Mouse (Mus musculus) left cerebral cortex, adult 9 months (tissue): ENCODE data around the gene Copz1.
"Not testable (repeated sequence)": the region's sequence is repeated elsewhere in the genome, so short reads cannot be mapped to it uniquely, and the experiment has no call there.

Experiments
- DNase-seq, 2 experiments: peaks; one replicate each; pipeline ENCODE4 v3.0.0; 2022; ENCODE audit warnings: low spot score in 2 of 2

The Copz1 gene

DNA sequence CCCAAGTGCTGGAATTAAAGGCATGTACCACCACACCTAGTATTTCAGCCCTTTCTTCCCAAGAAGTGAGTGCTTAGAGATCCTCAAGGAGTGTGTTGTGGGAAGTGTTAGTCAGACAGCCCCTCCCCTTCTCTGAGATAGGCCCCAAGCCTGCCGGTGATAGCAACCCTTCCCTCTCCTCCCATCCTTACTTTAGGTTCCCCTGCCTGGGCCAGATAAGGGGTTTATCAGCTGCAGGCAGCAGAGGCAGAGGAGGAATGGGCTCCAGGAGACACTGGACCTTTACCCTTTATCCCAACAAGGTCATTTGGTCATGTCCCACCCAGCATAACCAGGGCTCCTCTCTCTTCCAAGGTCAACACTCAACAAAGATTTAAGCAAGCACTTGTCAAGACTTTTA lies 20.9 kb upstream of the Copz1 start:
- DNase-seq = no peak

DNA sequence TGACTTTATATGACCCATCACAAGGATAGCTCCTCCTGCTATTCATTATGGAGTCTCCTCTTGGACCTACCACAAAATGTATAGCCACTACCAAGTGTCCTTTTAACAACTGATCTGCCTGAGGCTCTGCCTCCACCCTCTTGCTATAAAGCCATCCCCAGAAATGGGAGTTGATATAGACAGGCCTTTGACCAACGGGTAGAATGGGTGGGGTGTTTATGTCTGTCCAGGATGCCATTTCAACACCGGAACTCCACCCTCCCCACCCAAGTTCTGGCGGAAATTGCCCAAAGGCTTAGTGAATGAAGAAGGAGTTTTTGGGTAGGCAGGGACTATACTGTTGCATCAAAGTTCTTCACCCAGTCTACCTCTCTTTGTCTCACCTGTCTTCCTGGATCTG lies 19.9 kb upstream of the Copz1 start:
- no peak for DNase-seq

DNA sequence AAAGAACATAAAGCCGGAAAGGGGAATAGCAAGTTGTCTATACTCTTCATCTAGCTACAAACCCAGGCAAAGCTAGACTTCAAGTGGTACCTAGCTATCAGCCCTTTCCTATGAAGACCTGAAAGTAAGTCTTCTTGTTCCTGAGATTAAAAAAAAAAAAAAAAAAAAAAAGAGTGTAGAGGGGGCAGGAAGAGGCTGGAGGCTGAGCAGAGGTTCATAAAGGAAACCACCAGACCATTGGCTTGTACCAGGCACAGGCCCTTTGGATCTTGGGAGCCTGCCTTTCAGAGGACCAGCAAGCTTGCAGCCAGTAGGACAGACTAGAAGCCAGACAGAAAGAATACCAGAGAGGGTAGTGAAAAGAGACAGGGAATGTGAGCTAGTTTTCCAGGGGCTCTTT lies 19.2 kb upstream of the Copz1 start:
- no peak for DNase-seq

DNA sequence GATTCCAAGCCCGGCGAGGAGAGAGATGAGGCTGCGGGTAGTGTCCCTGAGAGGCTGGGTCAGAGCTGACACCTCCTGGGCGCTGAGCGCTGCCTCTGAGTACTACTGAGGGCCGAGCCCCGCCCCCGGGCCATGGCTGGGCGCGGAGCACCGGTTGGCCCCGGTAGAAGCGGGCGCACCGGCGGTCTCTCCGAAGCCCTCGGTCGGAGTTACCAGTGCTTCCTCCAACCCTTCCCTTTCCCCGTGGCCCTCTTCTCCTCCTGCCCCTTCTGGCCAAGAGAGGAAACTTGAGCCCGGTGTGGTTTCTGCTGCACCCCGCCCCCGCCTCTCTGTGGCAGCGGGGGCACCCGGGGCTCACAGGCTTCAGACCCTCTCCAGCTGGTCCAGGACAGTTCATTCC lies 17.3 kb upstream of the Copz1 start:
- DNase-seq = no peak

DNA sequence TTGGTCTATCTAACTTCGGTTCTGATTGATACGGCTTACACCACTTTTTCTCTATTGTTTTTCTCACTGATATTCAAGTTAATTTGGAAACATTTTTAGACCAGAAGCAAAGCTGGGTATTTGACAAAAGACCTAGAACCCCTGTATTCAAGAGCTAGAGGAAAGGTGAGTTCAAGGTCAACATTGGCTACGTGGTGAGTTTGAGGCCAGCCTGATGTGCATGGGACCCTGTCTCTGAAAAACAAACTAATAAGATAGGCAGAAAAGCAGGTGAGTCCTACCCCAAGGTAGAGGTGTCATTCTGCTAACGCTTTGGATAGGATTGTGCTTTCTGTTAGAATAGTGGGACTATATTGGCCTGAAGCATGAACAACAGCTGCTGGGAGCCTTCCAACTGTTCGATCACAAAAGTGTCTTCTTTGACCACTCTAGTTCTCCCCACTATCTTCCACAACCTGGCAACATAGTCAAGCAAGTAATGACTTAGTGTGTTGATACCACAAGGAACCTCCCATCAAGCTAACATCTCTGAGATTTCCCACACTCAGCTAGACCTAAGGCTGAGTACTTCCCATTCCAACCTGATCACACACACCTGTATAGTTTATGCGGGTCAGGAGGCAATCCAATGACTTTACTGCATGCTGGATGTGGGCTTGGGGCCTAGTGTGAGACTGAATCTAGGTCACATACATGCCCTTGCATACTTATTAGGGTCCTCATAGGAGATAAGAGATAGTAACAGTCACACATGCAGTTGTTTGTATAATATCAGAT lies 16.1 kb upstream of the Copz1 start:
- no peak for DNase-seq

DNA sequence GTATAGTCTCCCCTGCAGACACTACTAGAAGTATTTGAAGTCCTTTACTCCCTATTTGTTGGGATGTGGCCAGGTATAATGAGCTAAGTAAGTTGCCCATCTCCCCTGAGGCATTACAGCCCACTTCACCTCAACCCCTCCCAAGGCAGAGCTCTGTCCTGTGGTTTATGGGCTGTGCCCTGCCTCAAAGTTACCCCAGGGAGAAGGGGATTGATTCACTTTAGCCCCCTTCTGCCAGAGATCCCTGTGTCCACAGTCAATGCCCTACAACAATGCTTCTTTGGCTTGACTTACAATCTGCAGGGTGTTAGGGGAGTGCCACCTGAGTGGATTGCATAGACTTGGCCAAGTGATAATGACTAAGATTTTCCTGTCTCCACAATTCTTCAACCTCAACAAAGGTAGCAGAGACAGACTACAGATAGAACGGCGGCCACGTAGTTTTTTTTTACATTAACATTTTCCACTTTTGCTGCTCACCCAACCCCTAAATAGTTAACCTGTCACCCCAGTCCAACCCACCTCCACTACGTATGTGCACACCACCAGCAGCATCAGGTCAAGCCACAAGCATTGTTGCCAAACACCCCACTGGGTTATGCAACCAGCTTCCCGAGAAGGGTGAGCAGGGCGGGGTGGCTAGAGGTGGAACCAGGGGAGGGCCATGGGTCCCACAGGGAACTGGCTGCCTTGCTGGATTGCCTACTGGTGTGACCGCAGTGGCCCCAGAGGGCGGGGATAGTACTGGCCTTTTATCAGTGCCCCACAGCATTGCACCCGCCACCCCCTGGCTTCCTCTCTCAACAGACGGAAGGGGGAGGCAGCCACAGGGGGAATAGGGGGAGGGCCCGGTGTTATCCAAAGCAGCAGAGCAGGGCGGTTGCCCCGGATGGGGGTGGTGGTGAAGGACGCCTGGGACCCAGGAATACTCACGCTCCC lies 14.5 kb upstream of the Copz1 start, which contains the start of gene Nfe2:
Gene Nfe2, minus strand, starts transcription at position 614 of the 939 bp plus-strand sequence.
- DNase-seq = no peak

DNA sequence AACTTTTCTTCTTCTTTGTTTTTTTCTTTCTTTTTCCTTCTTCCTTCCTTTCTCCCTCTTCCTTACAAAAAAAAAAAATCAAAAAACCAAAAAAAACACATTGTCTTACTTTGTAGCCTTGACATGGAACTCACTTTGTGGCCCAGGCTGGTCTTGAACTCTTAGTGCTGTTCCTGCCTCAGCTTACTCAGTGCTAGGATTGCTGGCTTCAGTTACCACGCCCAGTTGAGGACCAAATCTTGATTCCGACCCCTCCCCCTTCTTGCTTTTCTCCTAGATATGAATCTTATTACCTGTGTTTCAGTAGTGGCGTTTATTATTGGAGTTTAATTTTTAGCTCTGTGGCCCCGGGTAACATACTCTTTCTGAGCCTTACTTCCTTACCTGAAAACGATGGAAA lies 13.4 kb upstream of the Copz1 start:
- no peak for DNase-seq

DNA sequence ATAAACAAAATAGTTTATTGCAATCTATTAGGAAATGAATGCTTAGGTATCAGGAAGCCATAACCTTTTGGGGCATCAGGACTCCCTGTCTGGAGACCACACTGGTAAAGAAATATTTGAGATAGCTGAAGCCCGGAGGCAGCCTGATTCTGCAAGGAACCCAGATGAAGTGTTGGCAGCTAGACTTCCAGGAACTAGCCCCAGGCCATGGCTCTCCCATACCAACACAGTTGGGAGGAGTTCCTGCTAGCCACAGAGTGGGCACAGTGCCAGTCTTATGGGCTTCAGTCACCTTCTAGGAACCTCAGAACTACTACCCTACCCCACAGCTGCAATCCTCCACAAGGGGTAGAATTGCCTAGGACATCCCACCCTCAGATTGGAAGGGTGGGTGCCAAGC lies 12.5 kb upstream of the Copz1 start:
- no peak for DNase-seq

DNA sequence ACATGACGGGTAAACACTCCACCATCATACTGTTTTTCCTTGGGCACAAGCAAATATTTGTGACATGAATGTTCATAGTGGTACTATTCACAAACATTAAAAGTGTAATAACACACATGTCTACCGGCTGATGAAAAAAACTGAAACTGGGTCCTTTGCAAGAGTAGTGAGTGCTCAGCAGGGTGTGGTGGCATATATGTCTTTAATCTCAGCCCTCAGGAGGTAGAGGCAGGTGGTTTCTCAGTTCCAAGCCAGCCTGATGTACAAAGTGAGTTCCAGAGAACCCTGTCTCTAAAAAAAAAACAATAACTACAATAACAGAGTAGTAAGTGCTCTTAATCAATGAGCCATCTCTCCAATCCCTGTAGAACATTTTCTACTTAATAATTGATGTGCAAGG lies 7.7 kb upstream of the Copz1 start:
- DNase-seq = no peak

DNA sequence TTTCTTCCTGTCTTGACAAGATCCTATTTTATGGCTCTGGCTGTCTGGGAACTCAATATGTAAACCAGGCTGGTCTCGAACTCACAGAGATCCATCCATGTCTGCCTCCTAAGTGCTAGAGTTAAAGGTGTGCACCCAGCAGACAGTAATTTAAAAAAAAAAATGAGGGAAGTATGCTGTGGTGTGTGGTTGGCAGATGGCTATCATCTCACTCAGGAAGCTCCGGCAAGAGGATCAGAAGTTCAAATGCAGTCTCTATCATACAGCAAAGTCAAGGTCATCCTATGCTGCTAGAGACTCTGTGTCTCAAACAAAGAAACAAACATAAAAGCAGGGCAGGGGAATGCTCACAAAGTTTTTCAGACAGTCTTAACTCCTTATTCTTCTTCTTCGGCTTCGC lies 3.6 kb upstream of the Copz1 start:
- no peak for DNase-seq

DNA sequence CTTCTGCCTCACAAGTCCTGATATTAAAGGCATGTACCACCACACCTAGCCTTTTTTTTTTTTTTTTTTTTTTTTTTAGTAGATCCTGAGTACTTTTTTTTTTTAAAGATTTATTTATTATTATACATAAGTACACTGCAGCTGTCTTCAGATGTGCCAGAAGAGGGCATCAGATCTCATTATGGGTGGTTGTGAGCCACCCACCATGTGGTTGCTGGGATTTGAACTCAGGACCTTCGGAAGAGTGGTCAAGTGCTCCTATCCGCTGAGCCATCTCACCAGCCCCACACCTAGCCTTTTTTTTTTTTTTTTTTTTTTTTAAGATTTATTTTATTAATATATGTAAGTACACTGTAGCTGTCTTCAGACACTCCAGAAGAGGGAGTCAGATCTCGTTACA lies 3.4 kb downstream of the Copz1 start:
- not testable (repeated sequence) for DNase-seq

DNA sequence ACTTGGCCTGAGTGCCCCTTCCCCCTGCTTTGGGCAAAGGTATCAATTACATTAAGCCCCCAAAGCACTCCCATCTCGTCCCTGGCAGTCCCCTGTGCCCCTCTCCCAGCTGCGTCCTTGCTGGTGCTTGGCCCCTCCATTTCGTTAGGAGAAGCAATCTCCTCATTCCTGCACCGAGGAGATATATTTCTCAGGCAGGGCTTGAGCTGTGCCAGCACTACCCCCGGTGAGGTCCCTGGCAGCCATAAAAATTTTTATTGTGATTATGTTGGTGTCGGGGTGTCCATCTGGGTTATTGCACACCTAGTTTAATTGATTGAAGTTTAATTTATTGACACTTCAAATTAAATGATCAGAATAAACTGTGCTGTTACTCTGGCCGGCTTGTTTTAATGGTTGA lies 5.4 kb downstream of the Copz1 start:
- DNase-seq = no peak

DNA sequence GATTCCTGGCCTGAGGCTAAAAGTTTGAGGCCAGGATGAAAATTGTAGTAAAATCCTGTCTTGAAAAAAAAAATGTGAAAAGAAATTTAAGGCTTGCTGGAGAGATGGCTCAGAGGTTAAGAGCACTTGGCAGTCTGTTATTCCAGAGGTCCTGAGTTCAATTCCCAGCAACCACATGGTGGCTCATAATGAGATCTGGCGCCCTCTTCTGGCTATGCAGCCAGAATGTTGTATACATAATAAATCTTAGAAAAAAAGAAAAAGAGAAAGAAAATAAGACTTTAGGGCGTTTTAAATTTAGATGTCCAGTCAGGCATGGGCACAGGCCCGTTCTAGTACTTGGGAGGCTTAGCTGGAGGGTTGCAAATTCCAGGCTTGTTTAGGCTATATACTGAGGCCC lies 7.2 kb downstream of the Copz1 start:
- DNase-seq = no peak

DNA sequence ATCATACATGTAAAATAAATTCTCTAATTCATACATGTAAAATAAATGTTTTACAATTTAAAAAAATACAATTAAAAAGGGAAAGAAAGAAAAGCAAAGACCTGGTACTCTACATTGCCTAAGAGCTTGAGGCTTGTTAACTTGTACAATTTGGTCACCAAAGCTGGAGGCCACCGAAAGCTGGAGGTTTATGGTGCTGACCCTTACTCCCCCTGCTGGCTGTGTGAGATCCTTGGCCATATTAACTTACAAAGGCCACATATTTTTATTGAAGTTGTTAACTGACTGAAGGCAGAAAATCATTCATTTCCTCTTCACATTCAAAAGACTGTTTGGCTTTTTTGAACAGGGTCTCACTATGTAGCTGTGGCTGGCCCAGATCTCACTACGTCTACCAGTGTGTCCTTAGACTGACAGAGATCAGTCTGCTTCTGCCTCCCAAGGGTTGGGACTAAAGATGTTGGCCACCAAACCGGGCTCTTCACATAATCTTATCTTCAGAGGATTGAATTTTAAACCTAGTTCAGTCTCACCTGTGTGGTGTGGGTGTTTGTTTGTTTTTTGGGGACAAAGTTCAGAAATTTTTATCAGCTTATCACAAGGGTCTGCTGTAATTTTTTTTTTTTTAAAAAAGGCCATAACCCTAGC lies 8.4 kb downstream of the Copz1 start:
- DNase-seq = no peak

DNA sequence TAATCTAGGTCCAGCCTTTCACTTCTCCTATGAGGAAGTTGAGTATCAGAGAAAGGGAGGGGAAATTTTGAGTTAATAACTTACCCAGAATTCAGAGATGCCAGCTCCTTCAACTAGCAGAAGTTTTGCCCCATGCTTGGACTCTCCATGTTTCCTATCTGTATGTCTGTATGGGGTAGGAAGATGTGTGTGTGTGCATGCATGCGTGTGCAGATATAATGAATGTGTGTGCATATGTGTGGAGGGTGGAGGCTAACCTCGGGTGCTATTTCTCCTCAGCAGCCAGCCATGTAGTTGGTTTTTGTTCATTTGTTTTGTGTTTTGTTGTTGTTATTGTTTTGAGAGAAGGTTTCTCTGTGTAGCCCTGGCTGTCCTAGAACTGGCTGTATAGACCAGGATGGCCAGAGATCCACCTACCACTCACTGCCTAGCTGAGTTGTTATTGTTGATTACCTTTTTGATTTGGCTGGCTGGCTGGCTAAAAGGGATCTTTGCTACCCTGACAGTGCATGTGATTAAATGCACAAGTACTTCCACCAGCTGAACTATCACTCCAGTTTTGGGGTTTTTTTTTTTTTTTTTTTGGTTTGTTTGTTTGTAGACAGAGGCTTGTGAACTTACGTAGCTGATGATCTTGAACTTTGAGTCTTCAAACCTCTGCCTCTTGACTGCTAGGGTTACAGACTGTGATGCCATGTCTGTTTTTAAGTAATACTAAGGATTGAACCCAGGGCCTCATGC lies 9.1 kb downstream of the Copz1 start:
- DNase-seq = no peak

DNA sequence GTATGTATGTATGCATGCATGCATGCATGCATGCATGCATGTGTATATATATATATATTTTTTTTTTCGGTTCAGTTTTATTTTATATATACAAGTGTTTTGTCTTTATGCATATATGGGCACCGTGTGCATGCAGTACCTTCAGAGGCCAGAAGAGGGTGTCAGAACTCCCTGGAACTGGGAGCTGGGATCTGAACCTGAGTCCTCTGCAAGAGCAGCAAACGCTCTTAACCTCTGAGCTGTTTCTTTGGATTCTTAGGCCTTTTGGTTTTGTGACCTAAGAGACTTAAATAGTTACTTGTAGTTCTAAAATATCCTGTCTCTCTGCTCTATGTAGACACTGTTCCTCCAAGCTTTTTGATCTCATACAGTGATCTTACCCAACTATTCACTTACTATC lies 11.6 kb downstream of the Copz1 start:
- no peak for DNase-seq

DNA sequence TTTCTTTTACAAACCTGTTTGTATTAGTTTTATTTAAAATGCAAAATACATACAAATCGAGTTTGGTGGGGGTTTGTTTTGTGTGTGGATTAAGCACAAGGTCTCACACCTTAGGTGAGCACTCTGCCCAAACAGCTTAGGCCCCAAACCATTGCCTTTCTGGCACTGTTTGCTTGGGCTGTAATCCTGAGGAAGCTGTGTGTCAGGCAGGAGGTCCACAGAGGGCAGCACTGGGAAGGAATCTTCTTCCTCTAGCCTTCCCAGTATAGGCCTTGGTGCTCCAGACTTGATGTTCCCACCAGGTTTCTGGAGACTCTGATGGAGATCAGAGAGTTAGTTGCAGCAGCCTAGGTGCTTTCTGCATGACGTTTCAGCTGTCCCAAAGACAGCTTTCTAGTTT lies 12.1 kb downstream of the Copz1 start:
- DNase-seq = no peak

DNA sequence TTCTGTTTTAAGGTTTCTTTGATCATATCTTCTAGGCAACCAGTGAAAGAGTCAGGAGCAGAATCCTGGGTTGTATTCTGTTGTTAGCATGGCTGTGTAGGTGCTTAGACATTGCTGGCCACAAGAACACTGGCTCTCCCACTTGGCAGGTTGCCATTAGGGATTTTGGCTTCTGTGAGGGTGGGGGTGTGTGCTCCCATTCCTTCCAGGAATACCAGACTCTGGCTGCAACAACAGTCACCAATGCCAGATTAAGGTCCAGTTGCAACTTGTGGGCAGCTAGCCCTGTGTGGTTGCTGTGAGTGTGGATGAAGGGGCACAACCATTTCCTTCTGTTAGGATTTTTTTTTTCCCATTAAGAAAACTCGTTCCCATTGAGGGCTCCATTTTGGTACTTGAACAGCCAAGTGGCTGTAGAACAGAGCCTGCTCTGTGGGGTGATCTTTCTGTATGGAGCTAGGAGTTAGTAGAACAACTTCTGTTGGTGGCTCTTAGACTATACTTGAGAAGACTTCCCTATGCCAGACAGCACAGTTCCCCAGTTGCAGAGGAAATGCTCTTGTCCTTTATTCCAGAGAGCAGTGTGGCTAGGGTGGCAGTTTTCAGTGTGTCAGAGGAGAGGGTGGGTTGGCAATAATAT lies 13.4 kb downstream of the Copz1 start:
- DNase-seq = no peak

DNA sequence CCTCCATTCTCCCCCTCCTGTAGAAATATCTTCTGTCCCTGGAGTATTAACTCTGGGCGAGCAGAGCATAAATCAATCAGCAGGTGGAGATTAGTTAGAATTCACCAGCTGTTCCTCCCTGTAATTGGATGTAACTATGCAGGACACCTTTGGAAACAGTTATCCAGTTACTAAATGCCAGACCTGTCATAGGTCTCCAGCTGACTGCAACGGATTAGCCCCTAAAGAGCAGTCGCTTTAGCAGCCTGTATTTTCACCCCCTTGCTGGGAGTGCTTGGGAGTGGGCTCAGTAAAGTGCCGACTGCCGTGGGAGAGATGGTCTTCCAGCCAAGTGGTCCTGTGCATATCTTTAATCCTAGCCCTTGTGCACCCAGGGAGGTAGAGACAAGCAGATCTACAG lies 17.1 kb downstream of the Copz1 start:
- DNase-seq = no peak

DNA sequence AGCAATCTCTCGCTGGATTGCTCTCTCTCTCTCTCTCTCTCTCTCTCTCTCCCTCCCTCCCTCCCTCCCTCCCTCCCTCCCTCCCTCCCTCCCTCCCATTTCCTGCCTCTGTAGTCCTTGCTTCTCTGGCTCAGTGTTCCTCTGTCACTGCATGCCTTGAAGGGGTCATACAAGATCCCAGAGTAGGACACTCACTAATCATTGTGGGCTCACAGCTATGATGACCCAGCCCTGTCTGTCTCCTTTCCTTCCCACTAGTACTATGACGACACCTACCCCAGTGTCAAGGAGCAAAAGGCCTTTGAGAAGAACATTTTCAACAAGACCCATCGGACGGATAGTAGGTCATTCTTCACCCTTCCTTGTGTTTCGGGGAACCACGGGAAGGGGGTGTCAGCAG lies 17.9 kb downstream of the Copz1 start:
- no peak for DNase-seq

DNA sequence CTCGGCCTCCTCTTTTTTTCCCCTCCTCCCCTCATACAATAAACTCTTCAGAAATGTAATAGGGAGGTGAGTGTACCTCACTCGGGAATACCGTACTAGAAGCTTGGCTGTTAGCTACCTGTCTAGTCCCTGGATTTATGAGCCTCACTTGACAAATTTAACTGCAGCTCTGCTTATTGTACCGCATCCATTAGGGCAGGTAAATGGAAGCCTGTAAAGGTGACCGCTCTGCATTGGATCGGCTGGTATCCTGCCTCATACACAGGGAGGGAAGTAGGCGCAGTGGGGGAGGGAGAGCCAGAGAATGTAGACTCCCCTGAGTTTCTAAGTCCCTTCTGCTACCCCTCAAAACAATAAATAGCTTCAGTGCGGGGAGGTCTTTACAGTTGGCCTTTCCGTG lies 18.3 kb downstream of the Copz1 start:
- no peak for DNase-seq
